Comparison of ENCODE assay signal across 8 mouse cellular contexts in genomic region chr14:31829761-31830562, GRCm38 (mm10). TPM values are rescaled to one million over a fixed set of nuclear protein-coding genes. Genes with fewer than 3 reads are reported as not detected.
DNase-seq lines count a peak whose midpoint lies in the region; ATAC-seq and TF ChIP-seq lines count a peak whose summit lies in the region.

No protein-coding gene starts in this region.

- intact Hi-C loops in left cerebral cortex, adult 2 months (cut with DNase I) = loop anchor here (2.0 kb wide), 1 partner anchor 61 kb away; no protein-coding TSS in a partner anchor

- H3K36me3 ChIP-seq in hindbrain, embryonic 16.5 days (ENCODE audit: control insufficient read depth, insufficient read depth, low read length) = no peaks in the 10 kb centered on the region
- H3K36me3 ChIP-seq in macrophage (ENCODE audit: inconsistent target) = no peaks in the 10 kb centered on the region

- peak overlapping the region; percentile 73 for H3K4me2 ChIP-seq in hindbrain, embryonic 16.5 days (ENCODE audit: low read length)

- DNase-seq in NIH3T3 (ENCODE audit: low read depth) = peak; percentile 36
- DNase-seq in cerebellum, postnatal 10 days = peak; percentile 67 to 73
- DNase-seq in frontal cortex, postnatal 14 days (ENCODE audit: low spot score in 2 of 2) = peak; percentile 37 to 45
- DNase-seq in left cerebral cortex, adult 2 months (ENCODE audit: extremely low spot score in 1 of 2, low spot score in 2 of 2) = peak; percentile 62 to 68
- DNase-seq in right cerebral cortex, adult 18-20 months = peak; percentile 58
- DNase-seq in urinary bladder, adult 2 months (ENCODE audit: low spot score) = peak; percentile 59

- no peak for TF ChIP-seq CTCF in left cerebral cortex, adult 2 months (IDR thresholded peaks at IDR 0.05)

- H3K79me2 ChIP-seq in macrophage (ENCODE audit: inconsistent target) = no peaks in the 10 kb centered on the region

- H3K4me1 ChIP-seq in hindbrain, embryonic 16.5 days (ENCODE audit: control insufficient read depth, insufficient read depth, low read depth, low read length) = peaks cover 2% of the 10 kb centered on the region; the same call in 1 of the 2 replicates

- peak; percentile 4; the same call in 1 of the 2 replicates for ATAC-seq in hindbrain, embryonic 16.5 days

- peak overlapping the region; percentile 88 for H3K4me3 ChIP-seq in hindbrain, embryonic 16.5 days (ENCODE audit: low read length)
- peak overlapping the region; percentile 97 for H3K4me3 ChIP-seq in left cerebral cortex, adult 2 months
- H3K4me3 ChIP-seq in macrophage (ENCODE audit: inconsistent target) = peak overlapping the region; percentile 43

- WGBS in hindbrain, embryonic 16.5 days = under 1% methylated on average over 53 of the region's 97 CpGs
- 2% methylated on average over 90 of the region's 97 CpGs for WGBS in macrophage (ENCODE audit: missing documents)

- no peaks in the 10 kb centered on the region for H3K9me3 ChIP-seq in hindbrain, embryonic 16.5 days (ENCODE audit: control insufficient read depth, low read length)

- peak overlapping the region; percentile 90 for H3K9ac ChIP-seq in hindbrain, embryonic 16.5 days (ENCODE audit: low read depth, low read length)

- peak overlapping the region; percentile 94 for H3K27ac ChIP-seq in hindbrain, embryonic 16.5 days (ENCODE audit: low read depth, low read length)
- peak overlapping the region; percentile 89 for H3K27ac ChIP-seq in left cerebral cortex, adult 2 months
- no peak overlapping the region for H3K27ac ChIP-seq in macrophage

- H3K27me3 ChIP-seq in hindbrain, embryonic 16.5 days (replicated peaks; ENCODE audit: control insufficient read depth, insufficient read depth, low read length) = no peaks in the 10 kb centered on the region

RNA-seq across cellular contexts. Expression of gene Ankrd28, which starts 0.5 kb away (rescaled TPM):
- 7.9 and 10.5 TPM in 2 replicates for polyA plus RNA-seq in hindbrain, embryonic 16.5 days (2015; fragmentation: Nextera tagmentation; extraction: Ambion mirVana)
- 10 to 100 TPM; 47.8 to 51.3 TPM for total RNA-seq in left cerebral cortex, adult 2 months (2021)
- 100 to 1,000 TPM in 23 of 26 experiments, 10 to 100 TPM in 3; 46.0 to 707 (median 189) TPM for total RNA-seq in macrophage (2018; cell fraction: chromatin; rRNA removed)
- total RNA-seq in macrophage (2018; cell fraction: cytosol; rRNA removed) = 10 to 100 TPM; 18.8 to 67.5 (median 31.5) TPM
- total RNA-seq in macrophage (2018; cell fraction: nucleus; rRNA removed) = 100 to 1,000 TPM in 16 of 26 experiments, 10 to 100 TPM in 10; 36.8 to 315 (median 121) TPM
- polyA plus RNA-seq in macrophage (2018) = 20.1 to 31.8 TPM (median 23.4 TPM) in 3 replicates
- polyA plus RNA-seq in urinary bladder, adult 2 months (2012; rRNA removed) = 10.3 and 13.7 TPM in 2 replicates

Comparison
In these comparisons a context has a peak if more than half of its experiments do, and no peak if none do; other contexts are left out.
1. H3K4me3 ChIP-seq: peak in every context shown above with its lines; median percentile 97 in left cerebral cortex, adult 2 months; 88 in hindbrain, embryonic 16.5 days; 43 in macrophage.